Mouse (Mus musculus) megakaryocyte progenitor cell, adult 5-6 weeks (primary cell): Measurements from ENCODE around the gene Mall. TPM values are rescaled to one million over a fixed set of nuclear protein-coding genes. Genes with fewer than 3 reads are reported as not detected.
A peak's percentile ranks its signal among the peaks of the same experiment; 100 is the strongest.

Experiments used
- ATAC-seq: replicated peaks from 2 replicates; pipeline ENCODE4 v1.8.0; 2016; ENCODE audit warnings: mild to moderate bottlenecking, moderate TSS enrichment, inconsistent platforms; ENCODE audit not compliant: poor library complexity
- total RNA-seq, 2 experiments: library from RNA; stranded (forward) in 1 of 2; stranded (reverse) in 1 of 2; fragments of 157-497, 149-512 nt in 1 of 2; fragments of 200-1000 nt in 1 of 2; gene quantifications; 2 replicates each; pipeline versions ENCODE4 v1.2.3 to v1.2.4; 2015 to 2017

Gene Mall
- total RNA-seq, 2 experiments from 2014 or later: not detected

GRCm38 (mm10) chr2:127730301-127730997, 717 bp upstream of the Mall start:
- ATAC-seq: no peak

GRCm38 (mm10) chr2:127728661-127729450, 876 bp downstream of the Mall start:
- ATAC-seq: no peak; the same call in 1 of the 2 replicates

GRCm38 (mm10) chr2:127728146-127728545, 1.6 kb downstream of the Mall start:
- ATAC-seq: no peak

- ATAC-seq: 0 out of 2 replicates have a peak, but pooled peaks have one; percentile 26
These were observed 6.5 kb downstream of the Mall start for GRCm38 (mm10) chr2:127723193-127723592.

- ATAC-seq: peak; percentile 17; the same call in 1 of the 2 replicates
These were observed 7.4 kb downstream of the Mall start for GRCm38 (mm10) chr2:127722176-127722892.

GRCm38 (mm10) chr2:127718839-127719468, 10.8 kb downstream of the Mall start:
- ATAC-seq: no peak

- no peak for ATAC-seq
These were observed 15.0 kb downstream of the Mall start for GRCm38 (mm10) chr2:127714726-127715125.

- no peak for ATAC-seq
These were observed 20.9 kb downstream of the Mall start for GRCm38 (mm10) chr2:127708792-127709191.

- no peak for ATAC-seq
These were observed 21.7 kb downstream of the Mall start for GRCm38 (mm10) chr2:127708060-127708459.

GRCm38 (mm10) chr2:127705267-127705666, 24.5 kb downstream of the Mall start:
- ATAC-seq: no peak

- ATAC-seq: no peak
These were observed 40.5 kb downstream of the Mall start for GRCm38 (mm10) chr2:127689239-127689638.

GRCm38 (mm10) chr2:127683687-127684331, 45.9 kb downstream of the Mall start:
- ATAC-seq: peak; percentile 97

- no peak for ATAC-seq
These were observed 61.8 kb downstream of the Mall start for GRCm38 (mm10) chr2:127667843-127668506.

- ATAC-seq: no peak
These were observed 62.7 kb downstream of the Mall start for GRCm38 (mm10) chr2:127667015-127667414.

GRCm38 (mm10) chr2:127662708-127663107, 67.0 kb downstream of the Mall start:
- ATAC-seq: no peak

- no peak for ATAC-seq
These were observed 73.5 kb downstream of the Mall start, which contains the start of gene Mal for GRCm38 (mm10) chr2:127656086-127656720. TSS of gene Mal (minus strand) at chr2:127656695.

GRCm38 (mm10) chr2:127655419-127655818, 74.3 kb downstream of the Mall start:
- no peak for ATAC-seq

GRCm38 (mm10) chr2:127654786-127655185, 74.9 kb downstream of the Mall start:
- ATAC-seq: no peak
